Mouse (Mus musculus) MEL (cell line): Measurements from ENCODE around the gene Pom121l2. TPM values are rescaled to one million over a fixed set of nuclear protein-coding genes. Genes with fewer than 3 reads are reported as not detected.

Source experiments
- DNase-seq: peaks from one replicate; pipeline ENCODE4 v3.0.0; 2011; ENCODE audit warnings: low read depth, low spot score
- H3K27ac ChIP-seq: 2 replicates; pipeline ENCODE4 v1.5.1; 2012; ENCODE audit warnings: low read depth, mild to moderate bottlenecking, control low read depth, low read length, moderate library complexity; ENCODE audit not compliant: control insufficient read depth
- H3K27me3 ChIP-seq, 2 experiments: fragments of 150-350 bp in 1 of 2; sonication (generic) in 1 of 2; 2 replicates each; pipeline ENCODE4 v1.6.1; 2012; ENCODE audit warnings: low read length in 2 of 2, mild to moderate bottlenecking in 2 of 2, improper control_type of control experiment in 1 of 2, moderate library complexity in 1 of 2; ENCODE audit not compliant: insufficient read depth in 2 of 2, control insufficient read depth in 1 of 2
- H3K36me3 ChIP-seq, 2 experiments: 2 replicates each; pipeline ENCODE4 v1.6.1; 2012 to 2014; ENCODE audit warnings: low read length in 2 of 2, improper control_type of control experiment in 1 of 2, inconsistent platforms in 1 of 2, mild to moderate bottlenecking in 1 of 2; ENCODE audit not compliant: insufficient read depth in 2 of 2, control insufficient read depth in 1 of 2
- H3K4me1 ChIP-seq, 2 experiments: fragments of 150-350 bp in 1 of 2; sonication (generic) in 1 of 2; 2 replicates each; pipeline ENCODE4 v1.6.1; 2012; ENCODE audit warnings: low read length in 2 of 2, improper control_type of control experiment in 1 of 2, mild to moderate bottlenecking in 1 of 2; ENCODE audit not compliant: insufficient read depth in 2 of 2, control insufficient read depth in 1 of 2
- H3K4me3 ChIP-seq, 2 experiments: fragments of 150-350 bp in 1 of 2; sonication (generic) in 1 of 2; 2 replicates each; pipeline ENCODE4 v1.5.1; 2012; ENCODE audit warnings: low read depth in 2 of 2, low read length in 2 of 2, mild to moderate bottlenecking in 2 of 2, moderate library complexity in 2 of 2, control low read depth in 1 of 2, improper control_type of control experiment in 1 of 2; ENCODE audit not compliant: control insufficient read depth in 1 of 2, insufficient read depth in 1 of 2
- H3K79me2 ChIP-seq: 2 replicates; pipeline ENCODE4 v1.6.1; 2012; ENCODE audit warnings: mild to moderate bottlenecking, low read length, moderate library complexity; ENCODE audit not compliant: control insufficient read depth, poor library complexity, insufficient read depth
- H3K9ac ChIP-seq: 2 replicates; pipeline ENCODE4 v1.6.1; 2012; ENCODE audit warnings: low read depth, mild to moderate bottlenecking, control low read depth, low read length, moderate library complexity; ENCODE audit not compliant: control insufficient read depth, poor library complexity, severe bottlenecking
- H3K9me3 ChIP-seq: fragments of 150-350 bp; sonication (generic); replicated peaks from 2 replicates; pipeline ENCODE4 v1.6.1; 2012; ENCODE audit warnings: mild to moderate bottlenecking, low read length, improper control_type of control experiment, moderate library complexity; ENCODE audit not compliant: insufficient read depth
- BHLHE40 ChIP-seq: IDR thresholded peaks from 2 replicates; pipeline ENCODE4 v1.6.1; 2012; ENCODE audit warnings: low read depth, mild to moderate bottlenecking, inconsistent platforms, low read length, improper control_type of control experiment, borderline replicate concordance
- CHD2 ChIP-seq: IDR thresholded peaks from 2 replicates; pipeline ENCODE4 v1.6.1; 2011; ENCODE audit warnings: low read length, improper control_type of control experiment
- E2F4 ChIP-seq: IDR thresholded peaks from 2 replicates; pipeline ENCODE4 v1.6.1; 2011; ENCODE audit warnings: low read depth, low read length, improper control_type of control experiment, borderline replicate concordance
- ELF1 ChIP-seq: IDR thresholded peaks from 2 replicates; pipeline ENCODE4 v1.6.1; 2014; ENCODE audit warnings: low read depth, mild to moderate bottlenecking, inconsistent platforms, low read length, improper control_type of control experiment, moderate library complexity
- GABPA ChIP-seq: IDR thresholded peaks from 2 replicates; pipeline ENCODE4 v1.6.1; 2012; ENCODE audit warnings: low read depth, mild to moderate bottlenecking, inconsistent platforms, low read length, improper control_type of control experiment, moderate library complexity
- GATA1 ChIP-seq: IDR thresholded peaks from 2 replicates; pipeline ENCODE4 v1.6.1; 2011; ENCODE audit warnings: low read depth, low read length, improper control_type of control experiment
- HCFC1 ChIP-seq: IDR thresholded peaks from 2 replicates; pipeline ENCODE4 v1.6.1; 2012; ENCODE audit warnings: low read depth, mild to moderate bottlenecking, inconsistent platforms, low read length, improper control_type of control experiment, moderate library complexity
- MAX ChIP-seq: IDR thresholded peaks from 2 replicates; pipeline ENCODE4 v1.6.1; 2011; ENCODE audit warnings: low read length, improper control_type of control experiment
- MAZ ChIP-seq: IDR thresholded peaks from 2 replicates; pipeline ENCODE4 v1.6.1; 2012; ENCODE audit warnings: low read depth, mild to moderate bottlenecking, inconsistent platforms, low read length, improper control_type of control experiment
- MXI1 ChIP-seq: IDR thresholded peaks from 2 replicates; pipeline ENCODE4 v1.6.1; 2011; ENCODE audit warnings: mild to moderate bottlenecking, low read depth, low read length, improper control_type of control experiment
- RCOR1 ChIP-seq: IDR thresholded peaks from 2 replicates; pipeline ENCODE4 v1.6.1; 2012; ENCODE audit warnings: low read depth, mild to moderate bottlenecking, inconsistent platforms, low read length, improper control_type of control experiment
- TAL1 ChIP-seq: IDR thresholded peaks from 2 replicates; pipeline ENCODE4 v1.6.1; 2012; ENCODE audit warnings: mild to moderate bottlenecking, inconsistent platforms, low read length, moderate library complexity, mixed read lengths
- TCF12 ChIP-seq: IDR thresholded peaks from 2 replicates; pipeline ENCODE4 v1.6.1; 2014; ENCODE audit warnings: low read depth, mild to moderate bottlenecking, inconsistent platforms, low read length, improper control_type of control experiment, moderate library complexity
- UBTF ChIP-seq: IDR thresholded peaks from 2 replicates; pipeline ENCODE4 v1.6.1; 2012; ENCODE audit warnings: low read depth, mild to moderate bottlenecking, inconsistent platforms, low read length, improper control_type of control experiment, moderate library complexity, borderline replicate concordance; ENCODE audit not compliant: insufficient read depth
- USF2 ChIP-seq, 2 experiments: IDR thresholded peaks; 2 replicates each; pipeline ENCODE4 v1.6.1; 2011 to 2012; ENCODE audit warnings: improper control_type of control experiment in 2 of 2, low read length in 2 of 2, borderline replicate concordance in 1 of 2, inconsistent platforms in 1 of 2, low read depth in 1 of 2, mild to moderate bottlenecking in 1 of 2; ENCODE audit not compliant: insufficient read depth in 1 of 2
- ZMIZ1 ChIP-seq: IDR thresholded peaks from 2 replicates; pipeline ENCODE4 v1.6.1; 2012; ENCODE audit warnings: low read depth, mild to moderate bottlenecking, inconsistent platforms, low read length, improper control_type of control experiment, moderate library complexity
- ZNF384 ChIP-seq: IDR thresholded peaks from 2 replicates; pipeline ENCODE4 v1.6.1; 2012; ENCODE audit warnings: low read depth, mild to moderate bottlenecking, inconsistent platforms, low read length, improper control_type of control experiment
- polyA plus RNA-seq, 2 experiments: library from polyadenylated mRNA; stranded (reverse) in 1 of 2; unstranded in 1 of 2; fragments of >175 nt in 1 of 2; fragments of >200 nt in 1 of 2; gene quantifications; 2 replicates each; pipeline versions ENCODE4 v1.2.1 to v1.2.4; 2012; ENCODE audit warnings: low replicate concordance in 2 of 2, low read depth in 1 of 2; ENCODE audit not compliant: insufficient read length in 2 of 2, insufficient read depth in 1 of 2, missing spikeins in 1 of 2
- total RNA-seq: library from RNA; depleted of rRNA; stranded (reverse); fragments of 300-350 nt; gene quantifications from 2 replicates; pipeline ENCODE4 v1.2.3, GENCODE M21; 2012

Pom121l2 gene
- total and polyA plus RNA-seq, 3 experiments, result not detected

DNA sequence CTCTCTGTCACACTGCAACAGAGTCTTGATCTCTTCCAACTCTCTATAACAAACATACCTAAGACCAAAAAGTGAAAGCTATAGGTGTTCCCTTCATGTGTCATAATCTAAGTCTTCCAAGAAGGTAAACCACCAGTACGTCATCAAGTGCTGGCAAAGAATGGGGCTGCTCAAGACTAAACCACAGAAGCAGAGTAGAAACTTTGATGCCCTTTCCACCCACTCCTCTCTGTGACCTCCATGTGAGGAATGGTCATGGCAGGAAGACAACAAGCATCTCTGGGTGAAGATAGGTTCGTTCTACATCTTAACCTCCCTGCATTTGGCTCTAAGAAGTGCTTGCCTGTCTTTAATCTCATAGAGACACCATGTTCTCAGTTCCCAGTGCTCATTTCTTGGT lies 3.5 kb downstream of the Pom121l2 start:
- H3K4me3 ChIP-seq, result no peak overlapping the region
- no peaks in the 10 kb centered on the region for H3K4me1 ChIP-seq
- no peaks in the 10 kb centered on the region for H3K27me3 ChIP-seq
- no peak overlapping the region for H3K27ac ChIP-seq
- DNase-seq, result no peak
- no peaks in the 10 kb centered on the region for H3K79me2 ChIP-seq
- no peaks in the 10 kb centered on the region for H3K36me3 ChIP-seq
- TF ChIP-seq UBTF (no peak), RCOR1 (no peak), BHLHE40 (no peak), MAX (no peak), ELF1 (no peak), TCF12 (no peak), HCFC1 (no peak), GATA1 (no peak), E2F4 (no peak), TAL1 (no peak), MXI1 (no peak), MAZ (no peak), ZMIZ1 (no peak), USF2 (IDR thresholded peaks at IDR 0.05; ENCODE audit: borderline replicate concordance in 1 of 2, insufficient read depth in 1 of 2, low read depth in 1 of 2, low read length in 2 of 2) (no peak), CHD2 (no peak), GABPA (no peak)
- H3K9ac ChIP-seq, result no peak overlapping the region
- H3K9me3 ChIP-seq, result no peaks in the 10 kb centered on the region

DNA sequence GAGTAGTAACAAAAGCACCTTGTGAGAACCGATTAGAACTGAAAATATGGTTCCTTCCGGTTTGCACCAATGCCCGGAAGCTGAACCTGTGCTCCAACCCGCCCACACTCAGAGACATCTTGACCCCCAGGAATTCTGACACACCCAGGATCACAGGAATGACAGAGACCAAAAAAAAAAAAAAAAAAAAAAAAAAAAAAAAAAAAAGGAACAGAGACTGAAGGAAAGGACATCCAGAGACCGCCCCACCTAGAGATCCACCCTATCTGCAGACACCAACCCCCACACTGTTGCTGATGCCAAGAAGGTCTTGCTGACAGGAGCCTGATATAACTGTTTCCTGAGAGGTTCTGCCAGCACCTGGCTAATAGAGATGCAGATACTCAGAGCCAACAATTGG lies 11.6 kb downstream of the Pom121l2 start:
- Histone ChIP-seq H3K79me2 (no peaks in the 10 kb centered on the region), H3K9ac (no peak overlapping the region), H3K4me3 (no peak overlapping the region), H3K27ac (no peak overlapping the region), H3K36me3 (peaks cover 0 to 9% of the 10 kb centered on the region in 2 experiments; a peak in 2 of 4 replicates), H3K9me3 (no peaks in the 10 kb centered on the region), H3K27me3 (no peaks in the 10 kb centered on the region), H3K4me1 (peaks cover 0 to 9% of the 10 kb centered on the region in 2 experiments; a peak in 1 of 4 replicates)
- DNase-seq, result no peak
- TF ChIP-seq GATA1 (no peak), ZNF384 (peak; percentile 5; the same call in 1 of the 2 replicates)
